Mouse (Mus musculus) limb, embryonic 12.5 days (tissue): ENCODE results near the gene Psme2. TPM values are rescaled to one million over a fixed set of nuclear protein-coding genes. Genes with fewer than 3 reads are reported as not detected.
A peak's percentile ranks its signal among the peaks of the same experiment; 100 is the strongest.

ENCODE experiments used
- ATAC-seq: fragments of 200-750 bp; cut with Nextera tagmentation; 2 replicates; pipeline ENCODE4 v1.8.0; 2017; ENCODE audit warnings: low read depth, moderate TSS enrichment; ENCODE audit not compliant: insufficient number of reproducible peaks, insufficient read depth, low FRiP score, low TSS enrichment
- H3K27ac ChIP-seq: fragments of 300-500 bp; sonication (generic); 2 replicates; pipeline ENCODE4 v1.5.1; 2016; ENCODE audit warnings: mild to moderate bottlenecking, moderate library complexity
- H3K27me3 ChIP-seq: fragments of 300-500 bp; sonication (generic); 2 replicates; pipeline ENCODE4 v1.6.1; 2016; ENCODE audit warnings: mild to moderate bottlenecking, moderate library complexity
- H3K36me3 ChIP-seq: fragments of 300-500 bp; sonication (generic); 2 replicates; pipeline ENCODE4 v1.6.1; 2016; ENCODE audit warnings: mild to moderate bottlenecking, moderate library complexity
- H3K4me1 ChIP-seq: fragments of 300-500 bp; sonication (generic); replicated peaks from 2 replicates; pipeline ENCODE4 v1.6.1; 2016
- H3K4me2 ChIP-seq: fragments of 300-500 bp; sonication (generic); 2 replicates; pipeline ENCODE4 v1.6.1; 2016; ENCODE audit warnings: mild to moderate bottlenecking, moderate library complexity
- H3K4me3 ChIP-seq: fragments of 300-500 bp; sonication (generic); replicated peaks from 2 replicates; pipeline ENCODE4 v1.5.1; 2016; ENCODE audit warnings: mild to moderate bottlenecking
- H3K9ac ChIP-seq: fragments of 300-500 bp; sonication (generic); replicated peaks from 2 replicates; pipeline ENCODE4 v1.6.1; 2016; ENCODE audit warnings: mild to moderate bottlenecking, moderate library complexity
- H3K9me3 ChIP-seq: fragments of 300-500 bp; sonication (generic); 2 replicates; pipeline ENCODE4 v1.6.1; 2016; ENCODE audit warnings: mild to moderate bottlenecking, moderate library complexity
- WGBS: fragments of 180-500 bp; shearing (Covaris S2); methylation state at CpG from one replicate; pipeline ENCODE4 v1.1.7; 2016; 5-methylcytosine and 5-hydroxymethylcytosine counted together
- polyA plus RNA-seq: library from polyadenylated mRNA; unstranded; fragments of >200 nt; fragmentation: Nextera tagmentation; extraction: Ambion mirVana; gene quantifications from 2 replicates; pipeline ENCODE4 v1.2.1, GENCODE M21; 2016

Gene Psme2
- polyA plus RNA-seq: 210 and 260 TPM in 2 replicates

DNA sequence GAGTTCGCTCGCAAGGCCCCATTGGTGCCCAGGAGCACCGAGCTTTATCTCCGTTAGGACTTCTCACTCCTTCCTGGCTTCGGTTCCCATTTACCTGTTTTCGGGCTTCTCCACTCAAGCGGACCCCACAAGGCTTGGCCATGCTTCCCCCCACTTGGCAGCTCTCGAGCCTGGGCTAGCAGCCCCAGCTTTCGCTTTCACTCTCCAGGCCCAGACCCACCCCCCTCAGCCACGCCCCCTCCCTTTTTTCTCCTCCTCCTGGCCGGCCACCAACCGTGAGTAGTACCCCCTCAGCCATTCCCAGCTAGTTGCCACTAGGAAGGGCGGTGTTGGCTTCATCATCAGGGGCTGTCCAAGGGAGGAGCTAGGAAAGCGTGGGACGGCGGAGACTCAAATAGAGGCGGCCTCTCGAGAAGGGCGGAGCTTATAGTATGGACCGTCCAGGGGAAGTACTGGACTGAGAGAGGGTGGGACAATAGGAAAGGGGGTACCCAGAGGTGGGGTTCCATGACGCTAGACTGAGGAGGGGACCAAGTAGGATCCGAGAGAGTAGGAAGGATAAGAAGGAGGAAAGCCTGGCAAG lies at the start of gene Psme2:
TSS of gene Psme2 (minus strand) at position 366 of the 583 bp plus-strand sequence.
- peak within 1 kb of the TSS; percentile 94 for H3K27ac ChIP-seq
- peak within 1 kb of the TSS; percentile 96 for H3K4me2 ChIP-seq
- H3K36me3 ChIP-seq: peaks cover 50% of the 10 kb centered on the region
- peak within 1 kb of the TSS; percentile 82 for H3K9ac ChIP-seq
- peak; percentile 96 for ATAC-seq
- no peaks in the 10 kb centered on the region for H3K27me3 ChIP-seq
- no peaks in the 10 kb centered on the region for H3K9me3 ChIP-seq
- WGBS: 2% methylated on average over 22 of the region's 22 CpGs
- peak within 1 kb of the TSS; percentile 89 for H3K4me3 ChIP-seq
- peaks cover 24% of the 10 kb centered on the region for H3K4me1 ChIP-seq

DNA sequence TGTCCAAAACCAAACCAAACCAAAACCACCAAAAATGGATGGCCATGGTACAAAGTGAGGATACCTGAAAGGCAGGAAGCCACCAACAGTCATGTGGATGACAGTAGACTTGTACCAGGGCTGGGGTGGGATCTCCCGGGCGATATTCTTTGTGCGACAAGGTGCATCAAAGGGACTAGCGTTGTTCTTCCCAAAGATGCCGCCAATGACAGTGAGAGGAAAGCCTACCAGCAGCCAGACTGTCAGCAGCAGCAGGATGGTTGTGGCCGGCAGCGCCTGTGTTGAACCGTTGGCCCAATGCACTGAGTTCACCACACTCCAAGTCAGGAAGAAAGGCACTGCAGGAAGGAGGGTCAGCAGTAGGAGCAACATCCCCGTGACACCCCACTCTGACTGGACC lies 46.9 kb upstream of the Psme2 start, which contains the start of gene Gm49378:
TSS of gene Gm49378 (minus strand) at position 101 of the 400 bp plus-strand sequence.
- Histone ChIP-seq H3K4me3 (no peak within 1 kb of the TSS), H3K4me2 (no peak within 1 kb of the TSS), H3K27ac (no peak within 1 kb of the TSS), H3K4me1 (peaks cover 27% of the 10 kb centered on the region), H3K9ac (no peak within 1 kb of the TSS), H3K36me3 (peaks cover 75% of the 10 kb centered on the region), H3K27me3 (no peaks in the 10 kb centered on the region), H3K9me3 (no peaks in the 10 kb centered on the region)
- WGBS: 96% methylated on average over 9 of the region's 9 CpGs
- no peak for ATAC-seq

DNA sequence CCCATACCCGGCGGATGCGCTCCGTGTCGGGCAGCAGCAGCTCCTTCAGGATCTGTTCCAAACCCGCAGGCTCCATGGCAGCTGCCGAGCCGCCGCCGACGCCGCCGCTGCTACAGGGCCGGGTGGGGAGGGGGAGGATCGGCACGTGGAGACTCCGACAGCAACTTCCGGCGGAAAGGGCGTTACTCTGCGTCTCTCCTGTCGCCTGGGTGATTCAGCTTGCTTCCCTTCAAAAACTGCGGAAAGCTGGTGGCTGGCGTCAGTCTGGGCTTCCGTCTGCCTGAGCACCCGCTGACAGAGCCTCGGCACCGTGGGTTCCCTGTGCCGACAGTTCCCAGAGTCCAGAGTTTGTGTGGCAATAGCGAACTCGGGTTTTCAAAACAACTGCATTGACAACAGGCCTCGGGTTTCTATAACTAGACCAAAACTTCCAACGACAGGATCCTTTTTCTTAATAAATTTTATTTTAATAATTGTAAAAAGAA lies 44.7 kb upstream of the Psme2 start, which contains the start of gene Ipo4:
TSS of gene Ipo4 (minus strand) at position 435 of the 485 bp plus-strand sequence.
- peaks cover 85% of the 10 kb centered on the region for H3K36me3 ChIP-seq
- peak within 1 kb of the TSS; percentile 81 for H3K4me2 ChIP-seq
- H3K4me3 ChIP-seq: peak within 1 kb of the TSS; percentile 67
- H3K4me1 ChIP-seq: peaks cover 16% of the 10 kb centered on the region
- ATAC-seq: peak; percentile 79
- H3K9ac ChIP-seq: peak within 1 kb of the TSS; percentile 72
- peak within 1 kb of the TSS; percentile 73 for H3K27ac ChIP-seq
- H3K27me3 ChIP-seq: no peaks in the 10 kb centered on the region
- WGBS: 3% methylated on average over 26 of the region's 33 CpGs
- no peaks in the 10 kb centered on the region for H3K9me3 ChIP-seq

GRCm38 (mm10) chr14:55634874-55635522 lies 44.1 kb upstream of the Psme2 start:
- ATAC-seq: peak; percentile 80
- Histone ChIP-seq H3K4me2 (peak overlapping the region; percentile 81), H3K27ac (peak overlapping the region; percentile 73), H3K36me3 (peaks cover 85% of the 10 kb centered on the region), H3K4me3 (peak overlapping the region; percentile 67), H3K27me3 (no peaks in the 10 kb centered on the region), H3K9ac (peak overlapping the region; percentile 72), H3K4me1 (peaks cover 16% of the 10 kb centered on the region), H3K9me3 (no peaks in the 10 kb centered on the region)
- WGBS: 4% methylated on average over 23 of the region's 23 CpGs

DNA sequence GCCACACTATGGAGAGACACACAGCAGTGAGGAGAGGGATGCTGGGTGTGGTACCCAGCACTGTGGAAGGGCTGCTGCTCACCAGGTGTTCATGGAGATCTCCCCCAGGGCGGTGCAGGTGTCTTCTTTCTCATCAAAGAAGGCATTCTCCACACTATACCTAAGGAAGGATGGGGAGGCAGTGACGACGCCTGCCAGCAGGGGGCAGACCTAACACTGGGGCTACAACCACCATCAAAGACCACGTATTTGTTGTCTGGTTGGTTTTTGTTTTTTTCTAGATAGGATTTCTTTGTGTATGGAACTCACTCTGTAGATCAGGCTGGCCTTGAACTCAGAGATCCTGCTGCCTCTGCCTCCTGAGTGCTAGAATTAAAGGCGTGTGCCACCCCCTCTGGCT lies 38.4 kb upstream of the Psme2 start:
- no peak overlapping the region for H3K27ac ChIP-seq
- no peak overlapping the region for H3K4me3 ChIP-seq
- no peak overlapping the region for H3K4me2 ChIP-seq
- H3K36me3 ChIP-seq: peaks cover 100% of the 10 kb centered on the region
- no peak overlapping the region for H3K9ac ChIP-seq
- no peak for ATAC-seq
- 0 out of 2 replicates have a peak, but pooled peaks cover 3% of the 10 kb centered on the region for H3K4me1 ChIP-seq
- no peaks in the 10 kb centered on the region for H3K27me3 ChIP-seq
- H3K9me3 ChIP-seq: no peaks in the 10 kb centered on the region
- 55% methylated on average over 5 of the region's 5 CpGs for WGBS

GRCm38 (mm10) chr14:55628077-55628827 lies 37.3 kb upstream of the Psme2 start:
- Histone ChIP-seq H3K27me3 (no peaks in the 10 kb centered on the region), H3K9ac (no peak overlapping the region), H3K36me3 (peaks cover 98% of the 10 kb centered on the region), H3K27ac (no peak overlapping the region), H3K4me1 (no peaks in the 10 kb centered on the region), H3K4me2 (no peak overlapping the region), H3K4me3 (no peak overlapping the region), H3K9me3 (no peaks in the 10 kb centered on the region)
- no peak for ATAC-seq
- WGBS: 79% methylated on average over 27 of the region's 27 CpGs

GRCm38 (mm10) chr14:55618486-55619195 lies 27.7 kb upstream of the Psme2 start:
- Histone ChIP-seq H3K9ac (no peak overlapping the region), H3K36me3 (peaks cover 6% of the 10 kb centered on the region; the same call in 1 of the 2 replicates), H3K27me3 (no peaks in the 10 kb centered on the region), H3K4me3 (peak overlapping the region; percentile 32), H3K4me1 (peaks cover 7% of the 10 kb centered on the region), H3K4me2 (peak overlapping the region; percentile 45), H3K27ac (no peak overlapping the region), H3K9me3 (no peaks in the 10 kb centered on the region)
- 47% methylated on average over 22 of the region's 22 CpGs for WGBS
- ATAC-seq: no peak

DNA sequence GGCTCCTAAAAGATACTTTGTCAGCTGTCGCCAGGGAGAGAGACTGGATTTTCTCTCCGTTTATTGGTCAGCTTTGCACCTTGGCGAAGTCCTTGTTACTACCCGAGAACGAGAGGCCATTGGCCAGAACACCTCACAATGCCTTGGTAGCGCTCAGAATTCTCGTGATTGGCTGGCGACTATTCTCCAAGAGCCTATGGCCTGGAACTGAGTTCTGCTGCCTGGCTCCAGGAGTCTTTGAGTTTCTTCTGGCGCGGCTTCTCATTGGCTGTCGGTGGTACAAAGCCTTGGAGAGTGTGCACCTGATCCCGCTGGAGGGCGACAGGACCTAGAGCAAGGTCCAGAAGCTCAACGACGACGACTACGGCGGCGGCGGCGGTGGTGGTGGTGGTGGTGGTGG lies 26.9 kb upstream of the Psme2 start, which contains the start of gene Rec8:
TSS of gene Rec8 (plus strand) at position 216 of the 400 bp plus-strand sequence.
- H3K9ac ChIP-seq: no peak within 1 kb of the TSS
- WGBS: 15% methylated on average over 21 of the region's 21 CpGs
- peak; percentile 72 for ATAC-seq

GRCm38 (mm10) chr14:55616844-55617243 lies 25.9 kb upstream of the Psme2 start:
- Histone ChIP-seq H3K27me3 (no peaks in the 10 kb centered on the region), H3K4me3 (no peak overlapping the region), H3K36me3 (no peaks in the 10 kb centered on the region), H3K9ac (no peak overlapping the region), H3K9me3 (no peaks in the 10 kb centered on the region), H3K4me1 (peaks cover 7% of the 10 kb centered on the region), H3K4me2 (no peak overlapping the region), H3K27ac (no peak overlapping the region)
- ATAC-seq: no peak
- WGBS: 87% methylated on average over 2 of the region's 2 CpGs

More for the DNA sequence above, 26.9 kb upstream of the Psme2 start, which contains the start of gene Rec8:
- no peak within 1 kb of the TSS for H3K27ac ChIP-seq
- H3K4me1 ChIP-seq: peaks cover 7% of the 10 kb centered on the region
- peak within 1 kb of the TSS; percentile 45 for H3K4me2 ChIP-seq
- no peaks in the 10 kb centered on the region for H3K27me3 ChIP-seq
- 0 out of 2 replicates have a peak, but pooled peaks cover 2% of the 10 kb centered on the region for H3K36me3 ChIP-seq
- H3K4me3 ChIP-seq: peak within 1 kb of the TSS; percentile 32
- H3K9me3 ChIP-seq: no peaks in the 10 kb centered on the region

- Histone ChIP-seq H3K4me1 (peaks cover 7% of the 10 kb centered on the region), H3K36me3 (no peaks in the 10 kb centered on the region), H3K4me3 (no peak overlapping the region), H3K9ac (no peak overlapping the region), H3K27ac (no peak overlapping the region), H3K9me3 (no peaks in the 10 kb centered on the region), H3K27me3 (no peaks in the 10 kb centered on the region), H3K4me2 (no peak overlapping the region)
- 53% methylated on average over 2 of the region's 2 CpGs for WGBS
- ATAC-seq: no peak
These were observed 25.0 kb upstream of the Psme2 start for GRCm38 (mm10) chr14:55615876-55616275.
